Mouse (Mus musculus): ENCODE results near the gene Gm49396.

The Gm49396 gene

DNA sequence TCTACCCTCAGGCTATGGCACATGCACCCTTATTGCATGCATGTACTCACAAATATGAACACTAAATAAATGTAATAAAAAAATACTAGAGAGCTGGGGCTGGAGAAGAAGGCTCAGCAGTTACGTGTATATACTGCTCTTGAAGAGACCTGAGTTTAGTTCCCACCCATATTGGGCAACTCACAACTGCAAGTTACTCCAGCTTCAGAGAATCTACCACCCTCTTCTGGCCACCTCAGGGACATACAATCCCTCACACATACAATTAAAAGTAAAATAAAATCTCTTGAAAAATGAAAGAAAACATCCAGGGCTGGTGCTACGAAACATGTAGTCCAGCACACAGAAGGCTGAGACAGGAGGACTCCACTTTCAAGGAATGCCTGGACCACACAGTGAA is 51.3 kb downstream of the Gm49396 start:
- no peak for DNase-seq

DNA sequence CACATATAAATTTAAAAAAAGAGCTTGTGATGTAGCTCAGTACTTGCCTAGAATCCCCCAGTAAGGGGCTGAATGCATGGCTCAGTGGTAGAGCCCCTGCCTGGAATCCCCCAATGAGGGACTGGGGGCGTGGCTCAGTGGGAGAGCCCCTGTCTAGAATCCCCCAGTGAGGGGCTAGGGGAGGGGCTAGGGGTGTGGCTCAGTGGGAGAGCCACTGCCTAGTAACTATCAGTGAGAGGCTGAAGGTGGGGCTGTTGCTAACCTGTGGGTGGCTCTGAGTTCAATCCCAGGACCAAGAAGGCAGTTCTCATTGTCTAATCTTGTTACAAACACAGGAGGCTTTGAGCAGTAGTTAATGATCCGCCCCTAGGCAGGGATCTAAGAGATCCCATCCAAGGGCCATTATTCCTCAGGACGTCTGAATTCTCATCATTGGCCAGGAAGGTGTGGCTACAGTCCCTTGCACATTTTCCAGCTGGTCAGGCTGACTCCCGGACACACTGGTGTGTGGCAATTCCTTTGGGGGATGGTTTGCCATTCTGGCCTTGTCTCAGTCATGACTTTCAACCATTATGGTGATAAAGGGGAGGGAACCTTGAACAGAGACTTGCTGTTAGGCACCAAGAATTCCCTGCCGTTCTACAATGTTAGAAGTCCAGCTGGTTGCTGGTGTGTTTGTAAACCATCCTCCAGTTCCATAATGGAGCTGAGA is 52.1 kb downstream of the Gm49396 start:
- DNase-seq: no peak

Data from cerebellum, adult 11 months (tissue).